11 mouse cellular contexts compared by ENCODE assay signal in genomic region chr11:46090951-46091667, GRCm38 (mm10). TPM values are rescaled to one million over a fixed set of nuclear protein-coding genes. Genes with fewer than 3 reads are reported as not detected.
A peak's percentile ranks its signal among the peaks of the same experiment; 100 is the strongest.
DNase-seq lines count a peak whose midpoint lies in the region; ATAC-seq and TF ChIP-seq lines count a peak whose summit lies in the region.
"Had no signal": no experiment of that assay in that cellular context is flagged by ENCODE, and none has a peak within 500 bp of the region (broad histone marks: within the 10 kb centered on the region; RNA-seq: fewer than 3 reads in every experiment).

No protein-coding gene starts in this region.

- intact Hi-C loops in left cerebral cortex, postnatal 25 days (cut with DNase I), result no loop called here

- H3K4me1 ChIP-seq in hindbrain, embryonic 14.5 days (replicated peaks; ENCODE audit: control insufficient read depth, insufficient read depth, low read length), result 0 out of 2 replicates have a peak, but pooled peaks cover 4% of the 10 kb centered on the region
- 0 out of 2 replicates have a peak, but pooled peaks cover 3% of the 10 kb centered on the region for H3K4me1 ChIP-seq in hindbrain, embryonic 12.5 days
- peaks cover 32 to 44% of the 10 kb centered on the region in 2 experiments for H3K4me1 ChIP-seq in liver, embryonic 14.5 days (replicated peaks; ENCODE audit: control insufficient read depth in 2 of 2, insufficient read depth in 2 of 2, low read length in 1 of 2)
- H3K4me1 ChIP-seq in midbrain, embryonic 14.5 days (ENCODE audit: control insufficient read depth, insufficient read depth, low read length), result no peaks in the 10 kb centered on the region

- 61% methylated on average over 10 of the region's 10 CpGs for WGBS in hindbrain, embryonic 14.5 days
- 79% methylated on average over 10 of the region's 10 CpGs for WGBS in hindbrain, embryonic 12.5 days
- 24% methylated on average over 10 of the region's 10 CpGs for WGBS in liver, embryonic 14.5 days (ENCODE audit: insufficient replicate concordance)
- 74% methylated on average over 10 of the region's 10 CpGs for WGBS in midbrain, embryonic 14.5 days

- no peak for DNase-seq in hindbrain, embryonic 14.5 days (ENCODE audit: low spot score)
- peak; percentile 27 for DNase-seq in brain, embryonic 14.5 days (ENCODE audit: low read depth)
- peak; percentile 38 to 50 (median 47) for DNase-seq in liver, embryonic 14.5 days (ENCODE audit: low read depth in 3 of 3, low spot score in 3 of 3)
- DNase-seq in left cerebral cortex, postnatal 25 days (ENCODE audit: low spot score in 2 of 2), result no peak
- no peak for DNase-seq in retina, postnatal 1 day
- no peak for DNase-seq in midbrain, embryonic 14.5 days
- DNase-seq: cerebellum, adult 11 months; kidney, postnatal 25 days had no signal

- H3K27me3 ChIP-seq in hindbrain, embryonic 14.5 days (ENCODE audit: control insufficient read depth, insufficient read depth, low read length), result no peaks in the 10 kb centered on the region
- no peaks in the 10 kb centered on the region for H3K27me3 ChIP-seq in hindbrain, embryonic 12.5 days
- no peaks in the 10 kb centered on the region for H3K27me3 ChIP-seq in liver, embryonic 14.5 days (ENCODE audit: control insufficient read depth, insufficient read depth, low read length)
- no peaks in the 10 kb centered on the region for H3K27me3 ChIP-seq in midbrain, embryonic 14.5 days (ENCODE audit: control insufficient read depth, insufficient read depth, low read length)
- H3K27me3 ChIP-seq: Patski had no signal

- TF ChIP-seq POLR2A in brain, embryonic 14.5 days (IDR thresholded peaks at IDR 0.05; ENCODE audit: borderline replicate concordance, extremely low read depth, insufficient read depth, insufficient read length, poor library complexity, severe bottlenecking), result no peak

- no peak overlapping the region for H3K9ac ChIP-seq in hindbrain, embryonic 14.5 days
- no peak overlapping the region for H3K9ac ChIP-seq in hindbrain, embryonic 12.5 days
- peak overlapping the region; percentile 47 for H3K9ac ChIP-seq in liver, embryonic 14.5 days (replicated peaks)
- no peak overlapping the region for H3K9ac ChIP-seq in midbrain, embryonic 14.5 days (replicated peaks; ENCODE audit: low read length)

- peaks cover 19% of the 10 kb centered on the region for H3K36me3 ChIP-seq in hindbrain, embryonic 14.5 days (replicated peaks; ENCODE audit: control insufficient read depth, insufficient read depth)
- no peaks in the 10 kb centered on the region for H3K36me3 ChIP-seq in hindbrain, embryonic 12.5 days
- no peaks in the 10 kb centered on the region for H3K36me3 ChIP-seq in liver, embryonic 14.5 days (replicated peaks; ENCODE audit: control insufficient read depth, insufficient read depth, low read depth)
- peaks cover 8% of the 10 kb centered on the region; the same call in 1 of the 2 replicates for H3K36me3 ChIP-seq in midbrain, embryonic 14.5 days (ENCODE audit: control insufficient read depth, insufficient read depth, low read length)

- ATAC-seq in hindbrain, embryonic 14.5 days (ENCODE audit: low FRiP score), result peak; percentile 21; the same call in 1 of the 2 replicates
- no peak for ATAC-seq in hindbrain, embryonic 12.5 days (ENCODE audit: low FRiP score)
- peak; percentile 13 for ATAC-seq in CD4-positive, CD25-positive, alpha-beta regulatory T cell, adult 4 months
- peak; percentile 85 for ATAC-seq in liver, embryonic 14.5 days (ENCODE audit: insufficient read depth)
- no peak for ATAC-seq in midbrain, embryonic 14.5 days (ENCODE audit: low FRiP score, low TSS enrichment)
- ATAC-seq: Patski had no signal

- TF ChIP-seq EP300 in liver, embryonic 14.5 days (IDR thresholded peaks at IDR 0.05; ENCODE audit: low read depth), result peak; percentile 80

- H3K4me2 ChIP-seq in hindbrain, embryonic 14.5 days (replicated peaks), result no peak overlapping the region
- no peak overlapping the region for H3K4me2 ChIP-seq in hindbrain, embryonic 12.5 days (replicated peaks)
- H3K4me2 ChIP-seq in liver, embryonic 14.5 days (ENCODE audit: low read depth), result peak overlapping the region; percentile 40
- H3K4me2 ChIP-seq in midbrain, embryonic 14.5 days (ENCODE audit: low read length), result no peak overlapping the region

- TF ChIP-seq CTCF in brain, embryonic 14.5 days (IDR thresholded peaks at IDR 0.05; ENCODE audit: borderline replicate concordance, extremely low read depth, insufficient read depth, insufficient read length), result no peak
- no peak for TF ChIP-seq CTCF in liver, embryonic 14.5 days (IDR thresholded peaks at IDR 0.05; ENCODE audit: low read depth)

- no peaks in the 10 kb centered on the region for H3K9me3 ChIP-seq in hindbrain, embryonic 14.5 days (ENCODE audit: control insufficient read depth, low read length)
- no peaks in the 10 kb centered on the region for H3K9me3 ChIP-seq in hindbrain, embryonic 12.5 days (replicated peaks)
- no peaks in the 10 kb centered on the region for H3K9me3 ChIP-seq in liver, embryonic 14.5 days (ENCODE audit: control insufficient read depth, low read length)
- no peaks in the 10 kb centered on the region for H3K9me3 ChIP-seq in midbrain, embryonic 14.5 days (ENCODE audit: control insufficient read depth, low read length)

- H3K27ac ChIP-seq in hindbrain, embryonic 14.5 days, result no peak overlapping the region
- H3K27ac ChIP-seq in hindbrain, embryonic 12.5 days, result no peak overlapping the region
- peak overlapping the region; percentile 73 for H3K27ac ChIP-seq in liver, embryonic 14.5 days
- no peak overlapping the region for H3K27ac ChIP-seq in midbrain, embryonic 14.5 days (replicated peaks; ENCODE audit: low read depth, low read length)

- no peak overlapping the region for H3K4me3 ChIP-seq in hindbrain, embryonic 14.5 days (replicated peaks; ENCODE audit: low read length)
- H3K4me3 ChIP-seq in hindbrain, embryonic 12.5 days, result no peak overlapping the region
- H3K4me3 ChIP-seq in liver, embryonic 14.5 days (ENCODE audit: insufficient read depth in 1 of 2, low read depth in 2 of 2, low read length in 2 of 2), result no peak overlapping the region
- H3K4me3 ChIP-seq in midbrain, embryonic 14.5 days (replicated peaks; ENCODE audit: low read depth, low read length), result no peak overlapping the region

RNA-seq across cellular contexts. Expression of gene Adam19, which starts 35.3 kb away (rescaled TPM):
- polyA plus RNA-seq in hindbrain, embryonic 14.5 days (2014; fragmentation: Nextera tagmentation; extraction: Ambion mirVana), result 12.2 and 14.5 TPM in 2 replicates
- polyA plus RNA-seq in hindbrain, embryonic 12.5 days (2016; fragmentation: Nextera tagmentation; extraction: Ambion mirVana), result 17.3 and 18.4 TPM in 2 replicates
- polyA plus RNA-seq in CD4-positive, CD25-positive, alpha-beta regulatory T cell, adult 4 months (2017; shearing (Covaris generic)), result 10 to 100 TPM; 60.6 to 85.0 TPM
- 15.5 and 22.8 TPM in 2 replicates for polyA plus RNA-seq in brain, embryonic 14.5 days (2012; rRNA removed)
- 1.1 and 1.2 TPM in 2 replicates for polyA plus RNA-seq in liver, embryonic 14.5 days (2012; rRNA removed)
- 0.60 and 0.69 TPM in 2 replicates for polyA plus RNA-seq in liver, embryonic 14.5 days (2014; fragmentation: Nextera tagmentation; extraction: Ambion mirVana)
- 10 to 100 TPM; 23.6 to 26.8 TPM for total RNA-seq in left cerebral cortex, postnatal 25 days (2021)
- polyA plus RNA-seq in midbrain, embryonic 14.5 days (2014; fragmentation: Nextera tagmentation; extraction: Ambion mirVana), result 7.0 and 8.3 TPM in 2 replicates

RNA-seq across cellular contexts. Expression of gene Gm12166, which starts 39.0 kb away (rescaled TPM):
- 4.4 and 6.6 TPM in 2 replicates for polyA plus RNA-seq in hindbrain, embryonic 14.5 days (2014; fragmentation: Nextera tagmentation; extraction: Ambion mirVana)
- polyA plus RNA-seq in hindbrain, embryonic 12.5 days (2016; fragmentation: Nextera tagmentation; extraction: Ambion mirVana), result 2.7 and 5.6 TPM in 2 replicates
- 10 to 100 TPM; 14.3 to 43.4 TPM for polyA plus RNA-seq in CD4-positive, CD25-positive, alpha-beta regulatory T cell, adult 4 months (2017; shearing (Covaris generic))
- 4.6 and 6.3 TPM in 2 replicates for polyA plus RNA-seq in brain, embryonic 14.5 days (2012; rRNA removed)
- polyA plus RNA-seq in liver, embryonic 14.5 days (2012; rRNA removed), result 2.6 and 2.8 TPM in 2 replicates
- polyA plus RNA-seq in liver, embryonic 14.5 days (2014; fragmentation: Nextera tagmentation; extraction: Ambion mirVana), result 4.1 and 4.7 TPM in 2 replicates
- total RNA-seq in left cerebral cortex, postnatal 25 days (2021), result 1 to 10 TPM; 1.2 to 2.8 TPM
- polyA plus RNA-seq in midbrain, embryonic 14.5 days (2014; fragmentation: Nextera tagmentation; extraction: Ambion mirVana), result 5.6 and 6.0 TPM in 2 replicates

Comparison
In these comparisons a context has a peak if more than half of its experiments do, and no peak if none do; other contexts are left out.
1. ATAC-seq: peak in hindbrain, embryonic 14.5 days (single experiment), CD4-positive, CD25-positive, alpha-beta regulatory T cell, adult 4 months (single experiment) and liver, embryonic 14.5 days (single experiment); none in hindbrain, embryonic 12.5 days (single experiment) and midbrain, embryonic 14.5 days (single experiment).
2. DNase-seq: peak in brain, embryonic 14.5 days (single experiment) and liver, embryonic 14.5 days (3 of 3); none in hindbrain, embryonic 14.5 days (single experiment), left cerebral cortex, postnatal 25 days (0 of 2), retina, postnatal 1 day (single experiment) and midbrain, embryonic 14.5 days (single experiment).